15 mouse cellular contexts compared by ENCODE assay signal in genomic region chr13:98025706-98026504, GRCm38 (mm10).
DNase-seq lines count a peak whose midpoint lies in the region; ATAC-seq and TF ChIP-seq lines count a peak whose summit lies in the region.
"Had no signal": no experiment of that assay in that cellular context is flagged by ENCODE, and none has a peak within 500 bp of the region (broad histone marks: within the 10 kb centered on the region; RNA-seq: fewer than 3 reads in every experiment).

No protein-coding gene starts in this region.

- H3K4me1 ChIP-seq in forebrain, embryonic 15.5 days, result peaks cover 7% of the 10 kb centered on the region
- 0 out of 2 replicates have a peak, but pooled peaks cover 5% of the 10 kb centered on the region for H3K4me1 ChIP-seq in forebrain, embryonic 11.5 days (replicated peaks; ENCODE audit: control insufficient read depth, insufficient read depth, low read length)
- H3K4me1 ChIP-seq in kidney, embryonic 16.5 days (ENCODE audit: insufficient read depth, low read length), result peaks cover 14% of the 10 kb centered on the region; the same call in 1 of the 2 replicates
- H3K4me1 ChIP-seq in E14TG2a.4 (replicated peaks; ENCODE audit: low read depth, low read length), result peaks cover 59% of the 10 kb centered on the region
- H3K4me1 ChIP-seq in heart, embryonic 16.5 days (ENCODE audit: control insufficient read depth, insufficient read depth, low read length), result peaks cover 9% of the 10 kb centered on the region; the same call in 1 of the 2 replicates

- H3K4me2 ChIP-seq in forebrain, embryonic 15.5 days (replicated peaks), result no peak overlapping the region
- H3K4me2 ChIP-seq in forebrain, embryonic 11.5 days (ENCODE audit: low read depth, low read length, severe bottlenecking), result no peak overlapping the region
- H3K4me2 ChIP-seq in kidney, embryonic 16.5 days (replicated peaks; ENCODE audit: low read depth, low read length), result 0 out of 2 replicates have a peak overlapping the region, but pooled peaks have one; percentile 12
- H3K4me2 ChIP-seq in heart, embryonic 16.5 days (ENCODE audit: low read depth, low read length), result peak overlapping the region; percentile 31; the same call in 1 of the 2 replicates
- H3K4me2 ChIP-seq: neural tube, embryonic 15.5 days had no signal

- DNase-seq in forebrain, embryonic 11.5 days (ENCODE audit: low spot score), result no peak
- DNase-seq in kidney, adult 8-10 months, result no peak
- DNase-seq in spleen, postnatal 36 days (ENCODE audit: low spot score in 2 of 2), result no peak
- DNase-seq: cerebellum, postnatal 36 days; kidney, postnatal 10 days; lung, adult 2 months; right cerebral cortex, postnatal 4 days had no signal

- no peaks in the 10 kb centered on the region for H3K9me3 ChIP-seq in forebrain, embryonic 15.5 days
- H3K9me3 ChIP-seq in forebrain, embryonic 11.5 days (ENCODE audit: control insufficient read depth, low read length), result no peaks in the 10 kb centered on the region
- H3K9me3 ChIP-seq in kidney, embryonic 16.5 days (ENCODE audit: low read length), result no peaks in the 10 kb centered on the region
- H3K9me3 ChIP-seq in E14TG2a.4 (ENCODE audit: low read length), result no peaks in the 10 kb centered on the region
- peaks cover 5% of the 10 kb centered on the region; the same call in 1 of the 2 replicates for H3K9me3 ChIP-seq in heart, embryonic 16.5 days (replicated peaks; ENCODE audit: control insufficient read depth, low read length)
- H3K9me3 ChIP-seq: midbrain, embryonic 10.5 days; neural tube, embryonic 15.5 days had no signal

- H3K9ac ChIP-seq in forebrain, embryonic 15.5 days (replicated peaks), result no peak overlapping the region
- H3K9ac ChIP-seq in forebrain, embryonic 11.5 days (ENCODE audit: low read length), result no peak overlapping the region
- no peak overlapping the region for H3K9ac ChIP-seq in kidney, embryonic 16.5 days (replicated peaks; ENCODE audit: low read length)
- H3K9ac ChIP-seq in heart, embryonic 16.5 days (ENCODE audit: low read length), result no peak overlapping the region
- H3K9ac ChIP-seq: neural tube, embryonic 15.5 days had no signal

- no peak overlapping the region for H3K4me3 ChIP-seq in forebrain, embryonic 15.5 days
- no peak overlapping the region for H3K4me3 ChIP-seq in forebrain, embryonic 11.5 days (ENCODE audit: low read depth, low read length)
- H3K4me3 ChIP-seq in kidney, embryonic 16.5 days (ENCODE audit: low read length), result no peak overlapping the region
- peak overlapping the region; percentile 43 for H3K4me3 ChIP-seq in E14TG2a.4 (replicated peaks; ENCODE audit: low read length)
- H3K4me3 ChIP-seq in heart, embryonic 16.5 days (ENCODE audit: low read length), result no peak overlapping the region; the same call in 1 of the 2 replicates
- H3K4me3 ChIP-seq: left cerebral cortex, adult 2 months; midbrain, embryonic 10.5 days; neural tube, embryonic 15.5 days had no signal

- H3K27me3 ChIP-seq in forebrain, embryonic 15.5 days, result no peaks in the 10 kb centered on the region
- no peaks in the 10 kb centered on the region for H3K27me3 ChIP-seq in forebrain, embryonic 11.5 days (ENCODE audit: control insufficient read depth, insufficient read depth, low read length)
- H3K27me3 ChIP-seq in kidney, embryonic 16.5 days (ENCODE audit: insufficient read depth, low read length), result no peaks in the 10 kb centered on the region
- no peaks in the 10 kb centered on the region for H3K27me3 ChIP-seq in E14TG2a.4 (ENCODE audit: insufficient read depth, low read length)
- no peaks in the 10 kb centered on the region for H3K27me3 ChIP-seq in heart, embryonic 16.5 days (ENCODE audit: control insufficient read depth, insufficient read depth, low read length)
- H3K27me3 ChIP-seq: neural tube, embryonic 15.5 days had no signal

- WGBS in forebrain, embryonic 15.5 days, result 72% methylated on average over 26 of the region's 26 CpGs
- 76% methylated on average over 26 of the region's 26 CpGs for WGBS in forebrain, embryonic 11.5 days
- WGBS in kidney, embryonic 16.5 days, result 80% methylated on average over 26 of the region's 26 CpGs
- 68% methylated on average over 26 of the region's 26 CpGs for WGBS in heart, embryonic 16.5 days

- ATAC-seq in forebrain, embryonic 15.5 days (replicated peaks), result no peak
- no peak for ATAC-seq in forebrain, embryonic 11.5 days (replicated peaks; ENCODE audit: low FRiP score)
- no peak for ATAC-seq in kidney, embryonic 16.5 days (ENCODE audit: low FRiP score, low TSS enrichment)
- no peak for ATAC-seq in heart, embryonic 16.5 days (replicated peaks; ENCODE audit: extremely low read depth, insufficient read depth, low FRiP score)
- ATAC-seq in megakaryocyte progenitor cell, adult 5-6 weeks (replicated peaks; ENCODE audit: poor library complexity), result no peak

- no peak for TF ChIP-seq CTCF in E14TG2a.4 (conservative IDR thresholded peaks at IDR 0.05; ENCODE audit: low read length)

- H3K36me3 ChIP-seq in forebrain, embryonic 15.5 days, result no peaks in the 10 kb centered on the region
- no peaks in the 10 kb centered on the region for H3K36me3 ChIP-seq in forebrain, embryonic 11.5 days (ENCODE audit: control insufficient read depth, insufficient read depth, low read length)
- H3K36me3 ChIP-seq in kidney, embryonic 16.5 days (ENCODE audit: insufficient read depth, low read length), result no peaks in the 10 kb centered on the region
- peaks cover 4% of the 10 kb centered on the region; the same call in 1 of the 2 replicates for H3K36me3 ChIP-seq in E14TG2a.4 (ENCODE audit: insufficient read depth, low read length)
- no peaks in the 10 kb centered on the region for H3K36me3 ChIP-seq in heart, embryonic 16.5 days (ENCODE audit: control insufficient read depth, insufficient read depth)
- H3K36me3 ChIP-seq: midbrain, embryonic 10.5 days; neural tube, embryonic 15.5 days had no signal

- peak overlapping the region; percentile 9; the same call in 1 of the 2 replicates for H3K27ac ChIP-seq in forebrain, embryonic 15.5 days (replicated peaks)
- no peak overlapping the region for H3K27ac ChIP-seq in forebrain, embryonic 11.5 days (ENCODE audit: low read depth, low read length)
- H3K27ac ChIP-seq in kidney, embryonic 16.5 days (ENCODE audit: low read length), result no peak overlapping the region
- no peak overlapping the region for H3K27ac ChIP-seq in heart, embryonic 16.5 days (ENCODE audit: low read length)
- H3K27ac ChIP-seq: left cerebral cortex, adult 2 months; midbrain, embryonic 10.5 days; neural tube, embryonic 15.5 days had no signal

Comparison
In these comparisons a context has a peak if more than half of its experiments do, and no peak if none do; other contexts are left out.
1. H3K4me2 ChIP-seq: peak in kidney, embryonic 16.5 days (single experiment) and heart, embryonic 16.5 days (single experiment); none in forebrain, embryonic 15.5 days (single experiment) and forebrain, embryonic 11.5 days (single experiment).